Mouse (Mus musculus) testis, adult 2 months (tissue): ENCODE data around the gene G430095P16Rik. TPM values are rescaled to one million over a fixed set of nuclear protein-coding genes. Genes with fewer than 3 reads are reported as not detected.

Source experiments
- H3K27ac ChIP-seq: fragments of 200-500 bp; 2 replicates; pipeline ENCODE4 v1.5.1; 2012; ENCODE audit warnings: low read depth, low read length; ENCODE audit not compliant: control insufficient read depth, insufficient read depth
- H3K27me3 ChIP-seq: fragments of 200-500 bp; 2 replicates; pipeline ENCODE4 v1.6.1; 2012; ENCODE audit warnings: mild to moderate bottlenecking, low read length, moderate library complexity; ENCODE audit not compliant: control insufficient read depth, insufficient read depth
- H3K36me3 ChIP-seq: fragments of 200-500 bp; 2 replicates; pipeline ENCODE4 v1.6.1; 2012; ENCODE audit warnings: mild to moderate bottlenecking, low read length; ENCODE audit not compliant: control insufficient read depth, insufficient read depth
- H3K4me1 ChIP-seq: fragments of 200-500 bp; 2 replicates; pipeline ENCODE4 v1.6.1; 2012; ENCODE audit warnings: low read length; ENCODE audit not compliant: control insufficient read depth, insufficient read depth
- H3K4me3 ChIP-seq: fragments of 200-500 bp; 2 replicates; pipeline ENCODE4 v1.5.1; 2012; ENCODE audit warnings: low read depth, mild to moderate bottlenecking, low read length, moderate library complexity, mixed read lengths; ENCODE audit not compliant: control insufficient read depth
- CTCF ChIP-seq: fragments of 200-500 bp; IDR thresholded peaks from 2 replicates; pipeline ENCODE4 v1.5.1; 2012; ENCODE audit warnings: low read depth, mild to moderate bottlenecking, inconsistent platforms, low read length, moderate library complexity; ENCODE audit not compliant: control insufficient read depth, insufficient read depth, insufficient replicate concordance
- POLR2A ChIP-seq: fragments of 200-500 bp; IDR thresholded peaks from 2 replicates; pipeline ENCODE4 v1.6.1; 2012; ENCODE audit warnings: low read depth, mild to moderate bottlenecking, inconsistent platforms, low read length, moderate library complexity; ENCODE audit not compliant: control insufficient read depth
- polyA plus RNA-seq: library from polyadenylated mRNA; depleted of rRNA; stranded (reverse); fragments of >200 nt; gene quantifications from 2 replicates; pipeline ENCODE4 v1.2.3, GENCODE M21; 2012; rRNA removed

G430095P16Rik gene
- 0.32 TPM in 2 replicates for polyA plus RNA-seq

DNA sequence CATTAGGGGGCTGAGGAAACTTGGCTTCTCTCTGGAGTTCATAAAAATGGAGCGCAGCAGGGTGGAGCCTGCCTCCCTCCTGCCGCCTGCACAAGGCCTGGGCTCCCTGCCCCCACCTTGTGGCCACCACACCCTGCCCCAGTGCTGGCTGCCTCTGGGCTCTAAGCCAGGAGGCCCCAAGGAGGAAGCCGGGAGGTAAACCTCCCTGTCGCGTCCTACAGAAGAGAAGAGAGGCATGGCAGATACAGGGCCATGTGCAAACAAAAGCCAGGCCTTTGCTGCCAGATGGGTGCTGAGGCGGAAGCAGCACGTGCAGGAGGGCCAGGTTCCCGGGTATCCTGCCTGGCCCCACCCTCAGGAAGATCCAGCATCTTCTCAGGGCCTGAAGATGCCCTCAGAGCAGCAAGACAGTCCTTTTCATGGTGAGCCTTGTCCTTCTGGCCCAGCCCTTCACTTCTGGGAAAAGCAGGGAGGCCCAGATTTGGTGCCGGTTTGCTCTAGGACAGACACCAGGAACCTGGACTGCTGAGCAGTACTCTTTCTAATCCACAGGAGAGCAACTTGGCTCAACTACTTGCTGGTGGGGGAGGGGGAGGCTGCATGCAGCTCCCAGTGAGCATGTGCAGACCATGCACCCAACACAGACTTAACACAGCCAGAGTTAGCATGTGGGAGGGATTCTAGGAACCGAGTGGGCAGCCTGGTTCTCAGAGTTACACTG lies at the start of gene G430095P16Rik:
Gene G430095P16Rik, plus strand, starts transcription at position 158 of the 721 bp plus-strand sequence.
- TF ChIP-seq POLR2A (no peak), CTCF (no peak)
- H3K4me1 ChIP-seq, result peaks cover 9% of the 10 kb centered on the region
- H3K4me3 ChIP-seq, result no peak within 1 kb of the TSS
- no peaks in the 10 kb centered on the region for H3K36me3 ChIP-seq
- H3K27me3 ChIP-seq, result no peaks in the 10 kb centered on the region
- H3K27ac ChIP-seq, result peak within 1 kb of the TSS; percentile 51

DNA sequence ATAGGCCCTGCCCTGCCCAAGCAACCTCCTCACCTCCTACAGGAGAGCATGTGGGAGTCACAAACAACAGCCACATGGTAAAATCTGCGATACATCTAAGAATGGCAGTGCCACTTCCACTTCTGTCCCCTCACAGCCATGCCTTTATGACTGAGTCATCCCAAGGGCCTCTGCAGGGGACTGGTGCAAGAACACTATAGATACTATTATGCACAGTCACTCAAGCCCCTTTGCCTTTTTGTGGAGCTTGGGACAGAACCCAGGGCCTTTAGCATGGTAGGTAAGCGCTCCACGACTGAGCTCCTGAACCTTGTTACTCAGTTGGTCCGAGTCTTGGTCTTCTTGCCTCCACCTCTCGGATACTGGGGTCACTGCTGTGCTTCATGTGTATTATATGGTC lies 45.5 kb upstream of the G430095P16Rik start:
- Histone ChIP-seq H3K4me3 (no peak overlapping the region), H3K4me1 (no peaks in the 10 kb centered on the region), H3K27ac (no peak overlapping the region), H3K27me3 (no peaks in the 10 kb centered on the region), H3K36me3 (no peaks in the 10 kb centered on the region)
- no peak for TF ChIP-seq POLR2A
- no peak for TF ChIP-seq CTCF

DNA sequence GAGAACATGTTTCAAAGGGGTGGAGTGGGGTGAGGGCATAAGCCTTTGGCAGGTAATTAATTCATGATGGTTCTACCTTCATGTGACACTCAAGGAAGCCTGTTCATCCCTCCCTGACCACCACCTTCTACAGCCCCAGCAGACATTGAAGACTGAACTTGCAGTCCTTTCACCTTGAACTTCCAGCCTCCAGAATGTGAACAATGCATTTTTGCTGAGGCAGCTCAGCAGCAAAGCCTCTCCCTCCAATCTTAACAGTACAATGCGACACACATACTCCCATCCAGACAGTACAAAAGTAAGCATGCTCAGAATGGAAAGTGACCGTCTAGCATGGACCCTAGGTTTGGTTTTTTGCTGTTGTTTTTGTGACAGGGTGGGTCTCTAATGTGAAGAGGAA lies 41.3 kb upstream of the G430095P16Rik start:
- Histone ChIP-seq H3K4me1 (peaks cover 11% of the 10 kb centered on the region), H3K4me3 (no peak overlapping the region), H3K27ac (no peak overlapping the region), H3K36me3 (no peaks in the 10 kb centered on the region), H3K27me3 (no peaks in the 10 kb centered on the region)
- TF ChIP-seq CTCF (no peak), POLR2A (no peak)

GRCm38 (mm10) chr8:84682257-84682656 lies 40.5 kb upstream of the G430095P16Rik start:
- no peak for TF ChIP-seq POLR2A
- TF ChIP-seq CTCF, result no peak

DNA sequence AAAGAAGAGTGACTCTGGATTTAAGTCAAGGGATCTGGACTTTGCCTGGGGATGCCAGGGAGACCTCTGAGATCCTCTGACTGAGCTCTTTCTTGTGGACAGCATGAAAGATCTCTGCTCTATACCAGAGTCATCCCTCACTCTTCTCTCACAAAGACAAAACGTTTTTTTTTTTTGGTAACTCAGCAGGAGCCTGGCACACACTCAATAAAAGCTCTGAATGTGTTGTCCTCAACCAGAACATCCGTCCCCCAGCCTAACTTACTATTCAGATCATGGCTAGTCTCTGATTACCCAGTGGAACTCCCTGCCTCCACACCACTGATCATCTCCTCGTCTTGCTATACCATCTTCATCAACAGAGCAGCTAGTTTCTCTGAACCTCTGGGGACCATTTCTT lies 38.3 kb upstream of the G430095P16Rik start:
- Histone ChIP-seq H3K36me3 (no peaks in the 10 kb centered on the region), H3K4me3 (no peak overlapping the region), H3K4me1 (peaks cover 19% of the 10 kb centered on the region), H3K27ac (no peak overlapping the region), H3K27me3 (no peaks in the 10 kb centered on the region)
- no peak for TF ChIP-seq CTCF

More at GRCm38 (mm10) chr8:84682257-84682656, 40.5 kb upstream of the G430095P16Rik start:
- Histone ChIP-seq H3K36me3 (no peaks in the 10 kb centered on the region), H3K4me1 (peaks cover 15% of the 10 kb centered on the region), H3K27ac (no peak overlapping the region), H3K4me3 (no peak overlapping the region), H3K27me3 (no peaks in the 10 kb centered on the region)

DNA sequence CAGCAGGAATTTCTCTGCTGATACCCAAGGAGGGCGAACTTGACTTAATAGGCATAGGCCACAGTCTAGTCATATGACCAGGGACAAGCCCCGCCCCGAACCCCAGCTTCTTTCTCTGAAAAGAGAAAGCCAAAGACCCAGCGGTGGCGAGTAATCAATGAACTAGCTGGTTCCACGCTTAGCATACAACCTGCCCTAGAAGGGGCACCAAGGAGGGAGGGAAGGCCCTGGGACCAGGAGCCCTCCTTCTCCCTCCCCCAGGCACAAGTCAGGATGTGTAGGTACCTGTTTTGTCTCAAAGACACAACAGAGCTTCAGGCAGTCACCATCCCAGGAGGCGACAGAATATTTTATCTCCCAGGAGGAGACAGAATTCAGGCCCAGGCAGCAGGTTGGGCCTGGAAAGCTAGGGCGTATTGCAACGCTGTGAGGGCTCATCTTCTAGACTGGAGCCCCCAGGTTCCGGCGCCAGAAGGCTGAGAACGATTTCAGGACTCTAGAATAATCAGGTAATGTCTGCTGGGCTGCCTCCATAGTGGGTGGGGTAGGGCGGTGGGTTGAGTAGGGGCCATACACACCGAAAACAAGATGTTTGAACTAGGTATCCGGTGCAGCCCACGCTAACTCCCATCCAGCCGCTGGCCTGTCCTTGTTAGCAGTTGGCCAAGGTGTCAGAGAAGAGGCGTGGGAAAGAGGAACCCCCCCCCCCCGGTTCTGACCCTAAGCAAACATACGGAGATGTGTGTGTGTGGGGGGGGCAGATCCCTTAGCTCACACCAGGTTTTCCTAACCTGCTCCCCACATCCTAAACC lies 36.4 kb upstream of the G430095P16Rik start, which contains the start of gene Trmt1:
Gene Trmt1, plus strand, starts transcription at position 117 of the 812 bp plus-strand sequence.
- TF ChIP-seq POLR2A (no peak), CTCF (no peak)
- Histone ChIP-seq H3K4me3 (peak within 1 kb of the TSS; percentile 76), H3K36me3 (no peaks in the 10 kb centered on the region), H3K4me1 (peaks cover 21% of the 10 kb centered on the region), H3K27me3 (no peaks in the 10 kb centered on the region), H3K27ac (peak within 1 kb of the TSS; percentile 32)

GRCm38 (mm10) chr8:84687003-84687704 lies 35.7 kb upstream of the G430095P16Rik start:
- Histone ChIP-seq H3K27me3 (no peaks in the 10 kb centered on the region), H3K36me3 (no peaks in the 10 kb centered on the region), H3K27ac (peak overlapping the region; percentile 98), H3K4me1 (peaks cover 21% of the 10 kb centered on the region), H3K4me3 (peak overlapping the region; percentile 98)
- no peak for TF ChIP-seq CTCF
- TF ChIP-seq POLR2A, result no peak
